Comparison of ENCODE assay signal across 37 mouse cellular contexts in genomic region chr1:167426681-167427080, GRCm38 (mm10). TPM values are rescaled to one million over a fixed set of nuclear protein-coding genes. Genes with fewer than 3 reads are reported as not detected.
"Had no signal": no experiment of that assay in that cellular context is flagged by ENCODE, and none has a peak within 500 bp of the region (broad histone marks: within the 10 kb centered on the region; RNA-seq: fewer than 3 reads in every experiment).

No protein-coding gene starts in this region.

- H3K9ac ChIP-seq: heart, embryonic 13.5 days; heart, embryonic 15.5 days; hindbrain, embryonic 13.5 days; hindbrain, embryonic 15.5 days; kidney, embryonic 15.5 days; limb, embryonic 13.5 days; liver, embryonic 13.5 days; liver, embryonic 15.5 days had no signal

- H3K36me3 ChIP-seq: heart, embryonic 13.5 days; heart, embryonic 15.5 days; hindbrain, embryonic 13.5 days; hindbrain, embryonic 15.5 days; kidney, embryonic 15.5 days; limb, embryonic 13.5 days; liver, embryonic 13.5 days; liver, embryonic 15.5 days had no signal

- ATAC-seq: hindbrain, postnatal 0 days; intestine, embryonic 16.5 days had no signal

- DNase-seq: gastrocnemius, postnatal 14 days; gastrocnemius, postnatal 36 days; heart, adult 2 months; heart, postnatal 14 days; heart, postnatal 36 days; kidney, adult 11 months; kidney, adult 2 months; kidney, adult 9 months; kidney, postnatal 14 days; kidney, postnatal 36 days; layer of hippocampus, adult 9-11 months; layer of hippocampus, postnatal 36 days; liver; liver, embryonic 13.5 days had no signal

- H3K27me3 ChIP-seq: heart, embryonic 15.5 days; liver, embryonic 13.5 days had no signal

- H3K4me1 ChIP-seq: hindbrain, embryonic 15.5 days; kidney, embryonic 15.5 days; liver, embryonic 13.5 days; liver, embryonic 15.5 days had no signal

- H3K27ac ChIP-seq: heart, embryonic 13.5 days; heart, embryonic 15.5 days; hindbrain, embryonic 13.5 days; hindbrain, embryonic 15.5 days; hindbrain, postnatal 0 days; kidney, embryonic 15.5 days; kidney, postnatal 0 days; left cerebral cortex, adult 2 months; limb, embryonic 13.5 days; liver, embryonic 13.5 days; liver, embryonic 15.5 days had no signal

- H3K9me3 ChIP-seq: heart, embryonic 13.5 days; heart, embryonic 15.5 days; hindbrain, embryonic 13.5 days; hindbrain, embryonic 15.5 days; kidney, embryonic 15.5 days; limb, embryonic 13.5 days; liver, embryonic 13.5 days; liver, embryonic 15.5 days had no signal

- H3K4me3 ChIP-seq: heart, adult 2 months; heart, embryonic 13.5 days; heart, embryonic 15.5 days; hindbrain, embryonic 13.5 days; hindbrain, embryonic 15.5 days; kidney, embryonic 15.5 days; left cerebral cortex, adult 2 months; limb, embryonic 13.5 days; liver, embryonic 13.5 days; liver, embryonic 15.5 days had no signal

- H3K4me2 ChIP-seq: heart, embryonic 11.5 days; heart, embryonic 13.5 days; heart, embryonic 15.5 days; hindbrain, embryonic 13.5 days; hindbrain, embryonic 15.5 days; kidney, embryonic 15.5 days; limb, embryonic 13.5 days; liver, embryonic 11.5 days; liver, embryonic 13.5 days; liver, embryonic 15.5 days had no signal

RNA-seq across cellular contexts. Expression of gene Lrrc52, which starts 39.9 kb away (rescaled TPM):
- total RNA-seq: hematopoietic stem cell, adult 5-6 weeks; layer of hippocampus, adult 18-20 months; layer of hippocampus, adult 8-10 months; layer of hippocampus, postnatal 14 days; layer of hippocampus, postnatal 36 days; left cerebral cortex, adult 2 months; left cerebral cortex, postnatal 14 days; left cerebral cortex, postnatal 36 days had no signal
- polyA plus RNA-seq: heart, embryonic 11.5 days; hindbrain, embryonic 11.5 days; hindbrain, embryonic 13.5 days; hindbrain, embryonic 15.5 days; hindbrain, postnatal 0 days; intestine, embryonic 14.5 days; kidney, embryonic 15.5 days; kidney, postnatal 0 days; large intestine, adult 2 months; limb, embryonic 11.5 days; liver, embryonic 13.5 days; liver, embryonic 15.5 days had no signal
